Mouse (Mus musculus) testis, postnatal 14 days (tissue): ENCODE measurements around the gene C130026I21Rik.
"Not testable (repeated sequence)": the region's sequence is repeated elsewhere in the genome, so short reads cannot be mapped to it uniquely, and the experiment has no call there.

Experiments
- DNase-seq: peaks from one replicate; pipeline ENCODE4 v3.0.0; 2021; ENCODE audit warnings: low spot score

The C130026I21Rik gene

GRCm38 (mm10) chr1:85033616-85034015 lies 236.8 kb downstream of the C130026I21Rik start:
- DNase-seq, result not testable (repeated sequence)

DNA sequence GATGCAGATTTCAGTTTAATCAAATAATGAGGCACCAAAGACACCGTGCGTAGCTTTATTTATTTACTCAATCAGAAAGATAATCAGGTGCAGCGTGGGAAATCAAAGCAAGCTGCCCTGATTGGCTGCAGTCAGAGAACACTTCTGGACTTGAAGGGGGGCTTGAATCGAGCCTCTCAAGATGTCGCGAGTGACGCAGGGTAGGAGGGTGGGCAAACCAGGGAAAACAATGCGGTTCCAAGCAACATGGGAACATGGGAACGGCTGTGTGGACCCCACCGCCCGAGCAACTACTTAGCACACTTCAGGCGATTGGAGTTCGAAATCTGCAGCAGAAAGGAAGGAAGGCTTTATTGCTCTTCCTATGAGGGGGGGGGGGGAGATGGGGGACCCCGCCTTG lies 240.2 kb downstream of the C130026I21Rik start:
- not testable (repeated sequence) for DNase-seq

GRCm38 (mm10) chr1:85011933-85012332 lies 258.4 kb downstream of the C130026I21Rik start:
- DNase-seq, result not testable (repeated sequence)

GRCm38 (mm10) chr1:85010947-85011346 lies 259.4 kb downstream of the C130026I21Rik start:
- DNase-seq, result not testable (repeated sequence)

- not testable (repeated sequence) for DNase-seq
These were observed 262.6 kb downstream of the C130026I21Rik start for GRCm38 (mm10) chr1:85007737-85008136.

GRCm38 (mm10) chr1:84999241-84999640 lies 271.1 kb downstream of the C130026I21Rik start:
- DNase-seq, result not testable (repeated sequence)

DNA sequence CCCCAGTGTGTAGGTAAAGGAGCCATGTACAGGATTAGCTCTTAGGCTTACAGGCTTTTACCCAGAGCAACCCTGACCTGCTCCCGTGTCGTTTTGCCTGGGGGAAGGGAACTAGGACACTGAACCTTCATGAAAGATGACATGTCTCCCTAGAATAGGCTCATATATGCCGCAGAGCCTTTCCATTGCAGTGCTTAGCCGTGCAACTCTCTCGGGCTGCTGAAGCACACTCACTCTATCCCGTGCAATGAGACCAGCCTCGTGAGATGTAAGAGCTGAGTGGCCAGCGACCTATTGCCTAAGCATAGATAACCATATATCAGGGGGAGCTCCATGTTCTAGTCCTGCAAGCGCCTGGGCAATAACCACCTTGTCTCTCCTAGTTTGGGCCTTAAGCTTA lies 274.1 kb downstream of the C130026I21Rik start:
- DNase-seq, result not testable (repeated sequence)

GRCm38 (mm10) chr1:84994461-84994860 lies 275.9 kb downstream of the C130026I21Rik start:
- DNase-seq, result not testable (repeated sequence)

DNA sequence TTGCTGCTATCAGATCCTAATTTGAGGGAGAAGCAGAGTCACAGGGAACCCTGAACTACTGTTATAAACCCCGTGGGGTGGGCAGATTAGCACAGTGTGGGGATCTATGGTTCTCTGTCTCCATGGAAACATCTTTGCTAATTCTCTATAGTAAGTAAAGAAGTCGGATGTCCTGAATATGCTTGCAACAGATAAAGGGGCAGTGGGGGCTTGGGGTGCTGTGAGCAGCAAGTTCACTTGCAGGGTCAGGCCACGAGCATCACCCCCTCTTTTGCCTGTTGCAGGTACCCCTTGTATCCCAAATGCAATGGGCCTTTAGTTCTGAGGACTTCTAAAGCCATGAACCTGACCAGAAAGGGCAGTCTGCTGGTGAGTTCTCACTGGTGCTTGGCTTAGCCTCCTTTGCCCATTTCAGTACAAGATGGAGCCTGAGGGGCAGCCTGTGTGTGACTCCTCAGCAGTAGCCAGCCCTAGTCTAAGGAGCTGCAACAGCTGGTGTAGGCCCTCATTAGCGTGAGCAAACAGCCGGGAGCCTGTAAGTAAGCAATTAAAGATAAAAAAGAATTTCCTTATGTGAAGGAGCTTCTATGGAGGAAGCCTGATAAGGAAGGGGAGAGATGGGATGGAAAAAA lies 276.6 kb downstream of the C130026I21Rik start:
- not testable (repeated sequence) for DNase-seq

GRCm38 (mm10) chr1:84993235-84993634 lies 277.1 kb downstream of the C130026I21Rik start:
- not testable (repeated sequence) for DNase-seq

DNA sequence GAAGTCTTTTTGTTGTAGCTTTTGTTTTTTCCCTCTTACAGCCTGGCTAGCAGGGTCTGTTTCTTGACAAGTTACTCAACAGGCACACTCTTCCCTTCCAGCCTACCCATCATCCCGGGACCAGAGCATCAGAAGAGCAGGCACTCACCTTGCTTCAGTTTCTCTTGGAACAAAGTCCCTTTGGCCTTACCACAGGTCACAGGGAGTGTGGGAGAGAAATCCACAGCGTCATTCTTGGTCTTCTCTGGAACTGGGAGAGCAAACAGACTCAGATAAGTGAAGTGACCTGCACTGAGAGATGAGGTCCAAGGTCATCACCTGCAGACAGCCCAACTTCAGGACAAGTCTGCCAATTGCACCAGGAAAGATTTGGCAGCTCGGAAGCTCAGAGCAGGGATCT lies 277.5 kb downstream of the C130026I21Rik start:
- not testable (repeated sequence) for DNase-seq

GRCm38 (mm10) chr1:84989044-84989443 lies 281.3 kb downstream of the C130026I21Rik start:
- not testable (repeated sequence) for DNase-seq

- not testable (repeated sequence) for DNase-seq
These were observed 282.6 kb downstream of the C130026I21Rik start for GRCm38 (mm10) chr1:84987729-84988128.

DNA sequence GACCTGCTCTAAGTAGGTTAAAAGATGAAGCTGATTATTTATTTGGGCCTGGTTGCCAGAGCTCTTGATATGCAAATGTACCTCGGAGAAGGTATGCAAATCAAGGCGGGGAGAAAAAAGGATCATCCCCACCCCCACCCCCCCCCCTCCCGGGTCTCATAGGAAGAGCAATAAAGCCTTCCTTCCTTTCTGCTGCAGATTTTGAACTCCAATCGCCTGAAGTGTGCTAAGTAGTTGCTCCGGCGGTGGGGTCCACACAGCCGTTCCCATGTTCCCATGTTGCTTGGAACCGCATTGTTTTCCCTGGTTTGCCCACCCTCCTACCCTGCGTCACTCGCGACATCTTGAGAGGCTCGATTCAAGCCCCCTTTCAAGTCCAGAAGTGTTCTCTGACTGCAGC lies 308.6 kb downstream of the C130026I21Rik start:
- DNase-seq, result not testable (repeated sequence)

DNA sequence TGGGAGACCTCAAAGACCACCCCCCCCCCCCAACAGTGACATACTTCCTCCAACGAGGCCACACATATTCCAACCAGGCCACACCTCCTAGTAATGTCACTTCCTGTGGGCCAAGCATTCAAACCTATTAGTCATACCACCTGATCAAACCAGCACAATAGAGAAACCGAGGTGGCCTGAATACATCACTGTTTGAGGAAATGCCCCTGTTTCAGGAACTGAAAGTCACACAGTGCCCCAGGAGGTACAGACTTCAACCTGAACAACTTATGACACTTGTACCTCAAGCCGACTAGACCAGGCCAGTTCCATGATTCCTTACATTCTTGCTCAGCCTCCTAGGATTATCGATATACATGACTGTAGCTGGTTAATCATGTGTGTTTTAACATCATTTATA lies 312.7 kb downstream of the C130026I21Rik start:
- not testable (repeated sequence) for DNase-seq

GRCm38 (mm10) chr1:84956771-84957170 lies 313.6 kb downstream of the C130026I21Rik start:
- DNase-seq, result not testable (repeated sequence)

DNA sequence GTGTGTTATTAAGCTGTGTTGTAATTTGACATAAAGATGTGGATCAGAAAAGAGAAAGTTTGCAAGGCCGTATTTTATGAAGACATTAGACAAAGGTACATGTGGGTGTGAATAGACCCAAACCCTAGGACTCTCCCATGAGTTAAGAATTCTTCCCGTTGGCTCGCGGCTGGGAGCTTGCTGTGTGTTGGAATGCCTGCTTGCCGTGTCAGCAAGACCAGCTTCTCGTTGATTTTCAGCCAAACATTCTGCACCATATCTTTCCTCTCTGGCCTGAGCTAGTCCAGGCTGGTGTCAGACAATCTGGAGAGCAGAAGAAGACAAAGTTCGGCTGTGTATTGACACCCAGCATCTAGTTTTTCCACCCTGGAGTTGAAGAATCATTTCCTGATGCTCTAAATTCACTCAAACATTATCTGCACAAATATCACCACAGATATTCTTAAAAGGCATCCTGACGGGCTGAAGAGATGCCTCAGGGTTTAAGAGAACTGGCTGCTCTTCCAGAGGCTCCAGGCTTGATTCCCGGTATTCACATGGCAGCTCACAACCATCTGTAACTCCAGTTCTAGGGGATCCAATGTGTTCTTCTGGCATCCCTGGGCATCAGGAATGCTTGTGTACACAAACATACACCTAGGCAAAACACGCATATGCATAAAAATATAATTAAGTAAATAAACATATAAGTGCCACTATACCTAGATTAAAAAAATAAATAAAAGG lies 317.7 kb downstream of the C130026I21Rik start:
- DNase-seq, result no peak

DNA sequence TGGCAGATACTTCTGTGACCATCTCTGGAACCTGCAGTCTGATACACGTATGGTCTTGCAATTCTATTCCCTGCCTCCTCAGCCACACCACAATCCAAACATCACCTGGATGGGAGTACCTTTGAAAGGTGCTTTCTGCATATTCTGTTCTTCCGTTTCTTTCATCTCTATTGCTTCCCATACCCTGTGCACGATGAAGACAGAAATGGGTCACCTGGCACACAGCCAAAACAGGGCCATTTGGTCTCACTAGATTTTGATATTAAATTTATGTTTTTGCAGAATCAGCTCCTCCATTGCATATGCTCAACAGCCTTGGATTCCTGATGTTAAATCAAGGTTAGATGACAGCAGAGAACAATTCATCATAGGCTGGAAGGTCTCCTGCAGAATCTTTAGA lies 318.8 kb downstream of the C130026I21Rik start:
- DNase-seq, result no peak

DNA sequence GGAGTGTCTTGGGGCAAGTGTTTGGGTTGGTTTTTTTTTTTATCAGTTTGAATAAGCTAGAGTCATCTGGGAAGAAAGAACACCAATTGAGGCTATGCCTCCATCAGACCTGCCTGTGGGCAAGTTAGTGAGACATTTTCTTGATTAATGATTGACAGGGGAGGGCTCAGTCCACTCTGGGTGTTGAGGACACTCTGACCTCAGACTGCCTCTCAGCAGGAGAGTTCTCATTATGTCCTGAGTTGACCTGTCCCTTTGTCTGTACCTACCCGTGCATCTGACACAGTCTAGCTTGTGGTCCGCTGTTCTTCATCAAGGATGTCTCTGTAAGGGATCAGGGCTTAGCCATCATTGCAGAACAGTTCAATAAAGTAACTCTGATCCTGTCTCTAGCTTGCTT lies 323.0 kb downstream of the C130026I21Rik start:
- DNase-seq, result peak; percentile 2

DNA sequence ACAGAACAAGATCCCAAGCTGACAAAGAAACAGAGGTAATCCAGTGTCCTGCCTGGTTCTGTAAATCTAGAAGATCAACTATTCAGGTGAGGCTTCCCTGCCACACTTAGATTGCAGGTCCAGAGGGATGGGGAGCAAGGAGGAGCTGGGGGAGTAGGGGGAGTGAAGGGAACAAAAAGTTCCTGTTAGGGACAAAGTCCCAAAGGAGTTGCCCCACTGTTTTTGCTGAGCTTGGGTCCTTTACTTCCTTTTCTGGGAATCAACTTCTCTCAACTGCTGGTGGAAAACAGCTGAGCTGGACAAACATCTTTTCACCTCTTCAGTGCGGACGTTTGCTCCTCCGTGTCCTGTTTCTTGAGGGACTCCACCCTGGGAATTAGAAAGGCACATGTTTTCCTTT lies 324.4 kb downstream of the C130026I21Rik start:
- no peak for DNase-seq

GRCm38 (mm10) chr1:84943549-84943948 lies 326.8 kb downstream of the C130026I21Rik start:
- DNase-seq, result no peak
